Mouse (Mus musculus): ENCODE results near the gene Hs2st1.
A peak's percentile ranks its signal among the peaks of the same experiment; 100 is the strongest.

DNA sequence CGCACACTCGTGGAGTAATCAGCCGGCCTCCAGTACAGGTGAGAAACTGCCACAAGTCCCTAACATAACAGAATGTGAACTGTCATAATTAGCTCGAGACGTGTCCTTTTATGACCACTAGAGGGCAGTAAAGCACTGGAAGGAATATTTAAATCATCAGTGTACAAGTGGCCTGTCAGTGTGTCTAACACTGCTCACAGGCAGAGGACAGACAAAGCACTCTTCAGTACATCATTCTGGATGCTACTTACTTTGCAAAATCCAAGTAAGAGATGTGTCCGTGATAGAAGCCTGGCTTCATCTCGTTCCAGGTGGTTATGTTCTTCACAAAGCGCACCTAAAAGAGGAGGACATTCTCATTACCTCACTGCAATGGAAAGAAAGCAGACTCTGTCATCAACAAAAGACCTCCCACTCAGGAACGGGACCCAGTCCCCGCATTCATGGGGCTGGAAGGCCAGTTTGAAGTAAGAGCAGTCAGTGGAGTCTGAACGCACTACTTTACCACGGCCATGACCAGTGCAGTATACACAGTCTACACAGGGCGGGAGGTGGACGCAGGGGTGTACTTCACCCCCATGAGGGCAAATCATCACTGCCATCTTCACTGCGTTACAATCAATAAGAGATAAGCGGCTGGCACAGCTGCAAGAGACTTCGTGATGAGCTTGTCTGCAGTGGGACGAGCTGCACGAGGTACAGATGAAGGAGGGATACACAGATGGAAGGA, 116.1 kb downstream of the Hs2st1 start:
- TF ChIP-seq CTCF (IDR thresholded peaks at IDR 0.05; ENCODE audit: extremely low read depth, insufficient read depth, low read length) (peak; percentile 60), POLR2A (IDR thresholded peaks at IDR 0.05; ENCODE audit: extremely low read depth, insufficient read depth, low read length) (no peak)
